ENCODE assay signal across 8 mouse cellular contexts in the genomic region with DNA sequence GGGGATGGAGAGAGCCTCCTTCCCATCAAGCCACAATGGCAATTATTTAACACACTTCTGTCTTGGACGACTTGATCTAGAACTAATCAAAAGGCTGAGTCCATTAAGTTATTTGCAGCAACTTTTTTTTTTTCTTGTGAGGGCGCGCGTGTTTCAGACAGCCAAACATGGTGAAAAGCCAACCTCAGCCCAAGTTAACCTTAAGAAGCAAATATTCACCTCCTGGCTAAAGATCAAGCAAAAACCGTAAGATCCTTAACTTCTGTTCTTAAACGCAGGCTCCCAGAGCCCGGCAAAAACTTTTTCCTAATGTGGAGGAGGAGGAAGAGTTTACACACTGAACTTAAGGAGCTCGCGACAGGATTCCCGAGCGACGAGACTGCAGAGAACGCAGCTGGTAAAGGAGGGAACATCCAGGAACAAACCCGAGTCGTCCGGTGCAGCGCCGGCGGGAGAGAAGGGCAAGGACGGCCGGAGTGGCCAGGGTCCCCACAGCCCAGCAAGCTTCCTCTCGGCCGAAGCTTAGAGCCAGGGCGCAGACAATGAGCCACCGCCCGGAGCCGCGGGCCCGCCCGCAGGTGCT. TPM values are rescaled to one million over a fixed set of nuclear protein-coding genes. Genes with fewer than 3 reads are reported as not detected.
DNase-seq lines count a peak whose midpoint lies in the region; ATAC-seq and TF ChIP-seq lines count a peak whose summit lies in the region.

No protein-coding gene starts in this region.

- TF ChIP-seq CTCF in E14TG2a.4 (conservative IDR thresholded peaks at IDR 0.05; ENCODE audit: low read length) = no peak
- TF ChIP-seq CTCF in heart, postnatal 0 days (IDR thresholded peaks at IDR 0.05; ENCODE audit: low read depth) = no peak

- peak overlapping the region; percentile 97 for H3K27ac ChIP-seq in heart, postnatal 0 days (ENCODE audit: low read depth)
- peak overlapping the region; percentile 96 for H3K27ac ChIP-seq in limb, embryonic 12.5 days

- H3ac ChIP-seq in myocyte (ENCODE audit: control insufficient read depth, insufficient read length) = peak overlapping the region; percentile 97

- no peak for TF ChIP-seq EP300 in heart, postnatal 0 days (IDR thresholded peaks at IDR 0.05; ENCODE audit: low read depth)

- ATAC-seq in heart, postnatal 0 days (ENCODE audit: insufficient read depth, low read depth) = peak; percentile 61
- no peak for ATAC-seq in limb, embryonic 12.5 days (ENCODE audit: insufficient number of reproducible peaks, insufficient read depth, low FRiP score, low TSS enrichment, low read depth)

- peak overlapping the region; percentile 95 for H3K9ac ChIP-seq in heart, postnatal 0 days (replicated peaks; ENCODE audit: low read depth, low read length)
- peak overlapping the region; percentile 98 for H3K9ac ChIP-seq in limb, embryonic 12.5 days (replicated peaks)

- peaks cover 49% of the 10 kb centered on the region for H3K79me2 ChIP-seq in myocyte (ENCODE audit: control insufficient read depth, insufficient read depth)

- peaks cover 9% of the 10 kb centered on the region for H3K36me3 ChIP-seq in E14TG2a.4 (ENCODE audit: insufficient read depth, low read length)
- H3K36me3 ChIP-seq in heart, postnatal 0 days (replicated peaks; ENCODE audit: control insufficient read depth, insufficient read depth, low read length) = peaks cover 2% of the 10 kb centered on the region; the same call in 1 of the 2 replicates
- peaks cover 11% of the 10 kb centered on the region for H3K36me3 ChIP-seq in limb, embryonic 12.5 days
- H3K36me3 ChIP-seq in myocyte (ENCODE audit: control insufficient read depth, insufficient read depth) = no peaks in the 10 kb centered on the region

- under 1% methylated on average over 30 of the region's 30 CpGs for WGBS in heart, postnatal 0 days
- WGBS in limb, embryonic 12.5 days = under 1% methylated on average over 28 of the region's 30 CpGs

- H3K4me1 ChIP-seq in E14TG2a.4 (replicated peaks; ENCODE audit: low read depth, low read length) = peaks cover 34% of the 10 kb centered on the region
- peaks cover 17% of the 10 kb centered on the region for H3K4me1 ChIP-seq in heart, postnatal 0 days (ENCODE audit: control insufficient read depth, insufficient read depth)
- peaks cover 11% of the 10 kb centered on the region for H3K4me1 ChIP-seq in limb, embryonic 12.5 days (replicated peaks)

- H3K9me3 ChIP-seq in E14TG2a.4 (ENCODE audit: low read length) = no peaks in the 10 kb centered on the region
- no peaks in the 10 kb centered on the region for H3K9me3 ChIP-seq in heart, postnatal 0 days (replicated peaks; ENCODE audit: control insufficient read depth, low read length)
- H3K9me3 ChIP-seq in limb, embryonic 12.5 days = no peaks in the 10 kb centered on the region

- peak overlapping the region; percentile 69 for H3K4me2 ChIP-seq in heart, postnatal 0 days (ENCODE audit: low read depth, low read length)
- H3K4me2 ChIP-seq in limb, embryonic 12.5 days = peak overlapping the region; percentile 65
- peak overlapping the region; percentile 81 for H3K4me2 ChIP-seq in myocyte (ENCODE audit: low read depth)

- DNase-seq in gastrocnemius, postnatal 10 days = peak; percentile 55
- DNase-seq in gastrocnemius, adult 18-20 months (ENCODE audit: low spot score) = no peak
- peak; percentile 74 for DNase-seq in embryo, embryonic 10.5 days (ENCODE audit: low spot score)
- peak; percentile 36 for DNase-seq in heart, postnatal 0 days (ENCODE audit: low spot score)
- no peak for DNase-seq in spleen, adult 18-20 months

- H3K27me3 ChIP-seq in E14TG2a.4 (ENCODE audit: insufficient read depth, low read length) (no peaks in the 10 kb centered on the region), myocyte (ENCODE audit: control insufficient read depth, insufficient read depth, insufficient read length) (no peaks in the 10 kb centered on the region)
- H3K27me3 ChIP-seq in heart, postnatal 0 days (ENCODE audit: control insufficient read depth, insufficient read depth, low read length) = no peaks in the 10 kb centered on the region
- no peaks in the 10 kb centered on the region for H3K27me3 ChIP-seq in limb, embryonic 12.5 days

- H3K4me3 ChIP-seq in E14TG2a.4 (replicated peaks; ENCODE audit: low read length) = peak overlapping the region; percentile 90
- peak overlapping the region; percentile 87 for H3K4me3 ChIP-seq in heart, postnatal 0 days (ENCODE audit: low read depth, low read length)
- H3K4me3 ChIP-seq in limb, embryonic 12.5 days (replicated peaks) = peak overlapping the region; percentile 97
- peak overlapping the region; percentile 63 for H3K4me3 ChIP-seq in myocyte

- no peak for TF ChIP-seq POLR2A in myocyte (IDR thresholded peaks at IDR 0.05; ENCODE audit: insufficient read length, low read depth)

TF ChIP-seq in myocyte, 11 proteins besides CTCF, POLR2A, EP300 and RAD21:
- no peak for TF ChIP-seq MAX (IDR thresholded peaks at IDR 0.05; ENCODE audit: low read depth)
- TF ChIP-seq E2F4 (IDR thresholded peaks at IDR 0.05; ENCODE audit: insufficient read depth) = no peak
- TF ChIP-seq SRF (IDR thresholded peaks at IDR 0.05; ENCODE audit: control insufficient read depth, insufficient read length, low read depth) = no peak
- TF ChIP-seq MYOG (IDR thresholded peaks at IDR 0.05; ENCODE audit: control insufficient read depth in 1 of 3, insufficient read depth in 1 of 3, insufficient read length in 2 of 3, low read depth in 2 of 3) = no peak
- TF ChIP-seq POLR2AphosphoS2 (IDR thresholded peaks at IDR 0.05; ENCODE audit: insufficient read length, low read depth) = no peak
- no peak for TF ChIP-seq MYOD1 (IDR thresholded peaks at IDR 0.05; ENCODE audit: control insufficient read depth in 1 of 3, insufficient read length in 2 of 3, low read depth in 2 of 3)
- TF ChIP-seq TCF12 (IDR thresholded peaks at IDR 0.05; ENCODE audit: insufficient read depth, poor library complexity, severe bottlenecking) = no peak
- TF ChIP-seq TCF3 (IDR thresholded peaks at IDR 0.05; ENCODE audit: insufficient read length, low read depth) = no peak
- no peak for TF ChIP-seq USF1 (IDR thresholded peaks at IDR 0.05; ENCODE audit: low read depth)
- no peak for TF ChIP-seq REST (IDR thresholded peaks at IDR 0.05; ENCODE audit: insufficient read depth, insufficient read length)
- TF ChIP-seq CEBPB (IDR thresholded peaks at IDR 0.05; ENCODE audit: insufficient read depth, poor library complexity, severe bottlenecking) = no peak

RNA-seq across cellular contexts. Expression of a gene that starts 0.6 kb away (rescaled TPM):
- 10 to 100 TPM; 22.7 to 26.7 TPM for total RNA-seq in gastrocnemius, postnatal 10 days (2021)
- 10 to 100 TPM; 12.3 to 15.7 TPM for total RNA-seq in gastrocnemius, adult 18-20 months (2021)
- 21.3 and 25.8 TPM in 2 replicates for total RNA-seq in heart, postnatal 0 days (2014; rRNA removed; ENCODE audit: low replicate concordance)
- 16.3 and 19.1 TPM in 2 replicates for polyA plus RNA-seq in heart, postnatal 0 days (2015; fragmentation: Nextera tagmentation; extraction: Ambion mirVana)
- polyA plus RNA-seq in limb, embryonic 12.5 days (2016; fragmentation: Nextera tagmentation; extraction: Ambion mirVana) = 37.9 and 38.0 TPM in 2 replicates
- 10.9 TPM for polyA plus RNA-seq in myocyte (2012; fragmentation: generic; extraction: Trizol)

RNA-seq across cellular contexts. Expression of a gene that starts 21.0 kb away (rescaled TPM):
- 10 to 100 TPM; 15.9 to 16.1 TPM for total RNA-seq in gastrocnemius, postnatal 10 days (2021)
- 10 to 100 TPM; 10.5 to 12.7 TPM for total RNA-seq in gastrocnemius, adult 18-20 months (2021)
- 35.8 and 44.9 TPM in 2 replicates for total RNA-seq in heart, postnatal 0 days (2014; rRNA removed; ENCODE audit: low replicate concordance)
- 61.0 and 63.7 TPM in 2 replicates for polyA plus RNA-seq in heart, postnatal 0 days (2015; fragmentation: Nextera tagmentation; extraction: Ambion mirVana)
- 120 and 124 TPM in 2 replicates for polyA plus RNA-seq in limb, embryonic 12.5 days (2016; fragmentation: Nextera tagmentation; extraction: Ambion mirVana)
- 19.4 TPM for polyA plus RNA-seq in myocyte (2012; fragmentation: generic; extraction: Trizol)

RNA-seq across cellular contexts. Expression of a gene that starts 21.1 kb away (rescaled TPM):
- 1 to 10 TPM; 6.3 to 7.3 TPM for total RNA-seq in gastrocnemius, postnatal 10 days (2021)
- 10 to 100 TPM in 1 of 2 experiments, 1 to 10 TPM in 1; 9.3 to 10.9 TPM for total RNA-seq in gastrocnemius, adult 18-20 months (2021)
- 4.2 and 12.1 TPM in 2 replicates for total RNA-seq in heart, postnatal 0 days (2014; rRNA removed; ENCODE audit: low replicate concordance)
- 19.6 and 20.1 TPM in 2 replicates for polyA plus RNA-seq in heart, postnatal 0 days (2015; fragmentation: Nextera tagmentation; extraction: Ambion mirVana)
- 34.1 and 35.9 TPM in 2 replicates for polyA plus RNA-seq in limb, embryonic 12.5 days (2016; fragmentation: Nextera tagmentation; extraction: Ambion mirVana)
- 6.6 TPM for polyA plus RNA-seq in myocyte (2012; fragmentation: generic; extraction: Trizol)

Comparison
In these comparisons a context has a peak if more than half of its experiments do, and no peak if none do; other contexts are left out.
1. DNase-seq: peak in gastrocnemius, postnatal 10 days (single experiment), embryo, embryonic 10.5 days (single experiment) and heart, postnatal 0 days (single experiment); none in gastrocnemius, adult 18-20 months (single experiment) and spleen, adult 18-20 months (0 of 2).
2. Peak in every context shown above with its lines, with median percentiles within 50 percentile points of each other: H3K4me3 ChIP-seq and H3K4me2 ChIP-seq.